Mouse (Mus musculus) thymus, postnatal 14 days (tissue): ENCODE data around the gene 9930111J21Rik1.
"Not testable (repeated sequence)": the region's sequence is repeated elsewhere in the genome, so short reads cannot be mapped to it uniquely, and the experiment has no call there.

Source experiments
- DNase-seq: peaks from one replicate; pipeline ENCODE4 v3.0.0; 2021

The 9930111J21Rik1 gene

GRCm38 (mm10) chr11:48913611-48914010 lies 65.6 kb downstream of the 9930111J21Rik1 start:
- DNase-seq = no peak

GRCm38 (mm10) chr11:48908459-48908858 lies 70.7 kb downstream of the 9930111J21Rik1 start:
- DNase-seq = no peak

GRCm38 (mm10) chr11:48902021-48902420 lies 77.2 kb downstream of the 9930111J21Rik1 start, which contains the start of gene Gm5431:
Gene Gm5431 (minus strand): TSS chr11:48902214.
- DNase-seq = no peak

DNA sequence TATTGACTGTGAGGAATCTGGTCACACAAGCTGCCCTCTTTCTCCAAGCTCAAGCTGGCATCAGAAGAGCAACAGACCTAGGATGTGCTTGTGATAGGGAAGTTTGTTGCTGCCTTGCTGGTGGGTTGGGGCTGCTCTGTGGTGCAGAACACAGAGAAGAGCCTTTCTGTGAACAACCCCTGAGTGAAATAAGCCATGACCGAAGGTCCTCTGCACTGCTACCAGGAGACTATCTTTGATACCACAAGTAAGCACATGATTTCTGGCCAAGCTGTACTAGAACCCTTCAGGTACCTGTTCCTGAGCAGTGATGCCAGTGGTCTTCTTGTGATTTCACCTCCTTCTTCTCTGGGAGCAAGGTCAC lies 77.6 kb downstream of the 9930111J21Rik1 start:
- not testable (repeated sequence) for DNase-seq

DNA sequence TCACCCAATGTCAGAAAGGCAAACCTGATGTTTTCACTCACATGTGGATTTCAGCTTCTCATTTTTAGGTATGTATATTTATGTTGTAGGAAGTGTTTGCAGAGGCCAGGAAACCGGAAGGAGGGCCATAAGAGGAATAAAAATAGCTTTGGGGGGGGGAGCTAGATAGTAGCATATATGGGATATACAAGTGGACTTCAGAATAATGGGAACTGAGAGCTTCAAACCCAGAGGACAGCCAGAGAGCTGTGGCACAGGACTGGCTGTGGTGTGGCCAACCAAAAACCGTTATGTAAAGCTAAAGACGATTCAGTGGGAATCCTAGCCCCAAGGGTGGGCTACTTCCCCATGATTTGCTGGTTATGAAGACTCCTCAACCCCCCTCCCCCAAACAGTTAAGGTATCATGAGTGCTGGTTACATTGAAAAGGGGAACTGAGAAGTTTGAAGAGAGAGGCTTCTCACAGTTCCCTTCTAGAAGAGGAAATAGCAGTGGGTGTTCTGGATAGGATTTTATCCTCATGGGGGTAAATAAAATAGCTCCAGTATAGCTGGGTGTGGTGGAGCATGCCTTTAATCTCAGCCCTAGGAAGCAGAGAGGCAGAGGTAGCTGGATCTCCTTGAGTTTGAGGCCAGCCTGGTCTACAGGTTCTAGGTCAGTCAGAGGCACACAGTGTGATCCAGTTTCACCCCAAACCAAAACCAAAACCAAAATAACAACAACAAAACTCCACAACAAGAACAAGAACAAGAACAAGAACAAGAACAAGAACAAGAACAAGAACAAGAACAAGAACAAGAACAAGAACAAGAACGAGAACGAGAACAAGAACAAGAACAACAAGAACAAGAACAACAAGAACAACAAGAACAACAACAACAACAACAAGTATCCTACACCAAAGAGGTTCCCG lies 78.3 kb downstream of the 9930111J21Rik1 start:
- not testable (repeated sequence) for DNase-seq

DNA sequence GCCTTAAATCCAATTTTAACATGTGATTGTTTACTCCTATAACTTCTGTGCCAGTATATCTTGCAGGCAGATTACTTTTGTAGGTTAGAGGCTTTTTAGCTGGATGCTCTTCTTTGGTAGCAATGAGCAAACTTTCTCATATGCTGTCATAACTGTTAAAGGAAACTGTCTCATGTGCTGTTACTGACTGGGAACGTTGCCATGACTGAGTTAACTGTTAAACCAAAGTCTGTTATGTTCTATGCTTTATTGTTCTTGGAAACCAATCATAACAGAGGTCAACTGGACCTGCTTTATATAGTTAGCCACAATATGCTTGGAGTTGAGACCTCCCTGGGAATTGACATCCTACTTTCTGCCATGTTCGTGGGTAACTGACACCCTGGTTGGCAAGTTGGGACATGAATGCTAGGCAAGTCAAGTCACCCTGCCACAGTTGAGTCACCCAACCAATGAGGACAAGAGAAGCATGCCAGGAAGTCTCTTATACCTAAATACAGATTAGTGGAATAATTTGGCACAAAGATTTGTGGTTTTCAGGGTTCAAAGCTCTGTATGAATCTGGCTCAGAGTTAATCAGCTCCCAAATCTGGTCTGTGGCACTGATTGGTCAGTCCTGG lies 80.3 kb downstream of the 9930111J21Rik1 start:
- no peak for DNase-seq
